Mouse (Mus musculus): Measurements from ENCODE around the gene Afap1l2.

DNA sequence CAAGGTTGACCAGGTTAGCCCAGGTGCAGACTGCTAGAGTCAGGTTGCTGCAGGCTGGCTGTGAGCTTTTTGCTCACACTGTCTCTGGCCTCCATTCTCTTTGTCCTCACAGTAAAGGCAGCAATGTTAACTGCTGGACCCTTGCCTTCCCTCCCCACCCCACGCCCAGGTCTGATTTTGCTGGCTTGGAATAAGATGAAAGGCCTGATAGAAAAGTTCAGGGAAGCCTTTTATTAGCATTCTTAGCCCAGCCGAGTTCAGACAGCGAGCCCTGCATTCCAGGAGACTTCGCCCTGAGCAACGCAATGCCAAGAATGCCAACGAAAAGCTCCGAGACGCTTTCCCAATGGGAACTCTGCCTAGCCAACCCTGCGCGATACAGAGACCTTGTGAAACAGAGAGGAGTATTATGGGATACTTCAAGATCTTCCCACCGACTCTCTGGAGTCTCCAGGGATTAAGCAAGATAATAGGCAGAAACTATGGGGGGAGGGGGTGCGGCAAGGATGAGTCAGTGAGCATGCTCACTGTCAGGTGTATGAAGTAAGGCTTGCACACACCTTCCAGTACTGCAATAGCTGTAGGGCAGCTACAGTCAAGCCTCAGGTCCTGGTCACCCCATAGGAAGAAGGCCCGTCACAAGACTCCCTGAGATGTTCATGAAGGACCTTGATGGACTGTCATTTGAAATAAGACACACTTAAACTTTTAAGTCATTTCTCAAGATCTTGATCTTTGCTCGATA, 17.5 kb downstream of the Afap1l2 start:
- TF ChIP-seq CTCF (conservative IDR thresholded peaks at IDR 0.05; ENCODE audit: low read length) (no peak), NANOG (IDR thresholded peaks at IDR 0.05; ENCODE audit: borderline replicate concordance, low read length) (no peak), POU5F1 (IDR thresholded peaks at IDR 0.05; ENCODE audit: borderline replicate concordance, low read length) (no peak)
